Mouse (Mus musculus) lung, postnatal 10 days (tissue): ENCODE measurements around the gene Fos.

ENCODE experiments used
- DNase-seq: peaks from one replicate; pipeline ENCODE4 v3.0.0; 2021

Gene Fos

DNA sequence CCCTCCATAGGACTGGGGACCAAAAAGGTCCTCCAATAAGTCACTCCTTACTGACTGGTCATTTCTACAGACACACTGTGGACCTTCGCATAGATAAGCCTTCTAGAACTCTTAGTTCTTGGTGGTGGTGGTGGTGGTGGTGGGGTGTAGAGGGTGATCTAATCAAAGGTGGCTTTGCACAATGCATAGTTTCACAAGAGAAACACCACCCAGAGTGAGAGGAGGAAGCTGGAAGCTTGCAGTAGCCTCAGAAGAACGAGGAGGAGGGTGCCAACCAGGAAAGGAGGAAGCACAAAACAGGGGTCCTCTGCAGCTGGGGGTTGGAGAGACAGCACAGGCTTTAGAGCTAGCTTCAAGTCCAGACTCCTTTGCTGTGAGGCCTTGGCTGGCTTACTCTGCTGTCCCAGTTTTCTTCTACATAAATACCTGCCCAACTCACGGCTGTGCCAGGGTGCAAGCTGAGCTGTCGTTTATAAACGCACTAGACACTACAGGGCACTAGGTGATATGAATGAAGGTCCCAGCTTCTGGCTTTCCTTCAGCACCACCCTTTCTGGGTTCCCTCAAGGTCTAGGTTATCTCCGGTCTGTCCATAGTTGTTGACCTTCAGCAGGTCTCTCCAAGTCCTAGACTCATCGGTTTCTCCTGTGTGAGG, 15.7 kb downstream of the Fos start:
- no peak for DNase-seq

DNA sequence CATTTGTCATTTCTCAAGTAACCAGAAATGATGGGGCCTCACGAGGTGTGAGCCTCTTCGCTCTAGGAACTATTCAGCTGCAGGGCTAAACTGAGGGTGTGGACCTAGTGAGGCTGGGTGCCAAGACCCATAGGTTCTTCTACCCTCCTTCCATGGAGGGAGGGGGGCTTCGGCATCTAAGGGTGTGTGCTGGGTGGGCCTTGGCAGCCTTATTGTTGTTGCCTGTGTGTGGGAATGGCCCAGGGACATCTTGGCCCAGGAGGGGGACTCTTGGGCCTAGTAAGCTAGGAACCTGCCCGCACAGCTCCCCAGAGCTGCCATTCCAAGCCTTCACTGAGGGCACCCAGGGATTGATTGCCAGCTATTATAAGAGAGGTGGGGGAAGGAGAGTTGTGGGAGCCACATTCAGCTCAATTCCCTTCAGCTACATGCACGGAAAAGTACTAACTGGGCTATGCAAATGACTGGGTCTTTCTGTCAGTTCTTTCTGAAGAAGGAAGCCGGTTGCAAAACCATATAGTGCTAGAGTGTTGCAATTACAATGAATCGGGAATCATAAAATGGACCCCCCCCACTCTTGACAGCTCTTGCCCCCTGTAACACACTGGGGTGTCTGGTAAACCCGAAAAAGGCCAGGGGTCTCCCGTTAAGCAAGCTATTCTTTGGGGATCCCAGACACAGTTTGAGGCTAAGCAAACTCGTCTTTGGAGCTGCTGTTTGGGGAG, 16.6 kb downstream of the Fos start:
- no peak for DNase-seq

GRCm38 (mm10) chr12:85490991-85491390, 17.3 kb downstream of the Fos start:
- DNase-seq, result no peak

GRCm38 (mm10) chr12:85492084-85492645, 18.5 kb downstream of the Fos start:
- peak; percentile 81 for DNase-seq

DNA sequence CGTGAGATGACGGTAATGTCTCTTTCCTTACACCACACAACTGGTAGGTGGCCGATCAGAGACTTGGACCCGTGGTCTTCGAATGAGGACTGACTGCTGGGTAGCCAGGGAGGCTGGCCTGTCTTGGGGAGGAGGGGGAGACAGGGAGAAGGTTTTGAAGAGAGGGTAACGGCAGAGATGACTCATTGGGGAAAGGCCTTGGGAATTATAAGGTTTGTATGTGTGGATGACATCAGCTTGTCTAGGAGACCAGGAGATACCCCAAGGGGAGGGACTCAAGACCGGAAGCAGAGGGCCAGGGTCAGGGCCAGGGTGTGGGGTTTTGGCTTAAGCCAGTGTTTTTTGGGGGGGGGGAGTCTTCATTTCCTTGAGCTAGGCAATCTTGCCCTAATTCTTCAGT, 22.6 kb downstream of the Fos start:
- DNase-seq, result no peak

DNA sequence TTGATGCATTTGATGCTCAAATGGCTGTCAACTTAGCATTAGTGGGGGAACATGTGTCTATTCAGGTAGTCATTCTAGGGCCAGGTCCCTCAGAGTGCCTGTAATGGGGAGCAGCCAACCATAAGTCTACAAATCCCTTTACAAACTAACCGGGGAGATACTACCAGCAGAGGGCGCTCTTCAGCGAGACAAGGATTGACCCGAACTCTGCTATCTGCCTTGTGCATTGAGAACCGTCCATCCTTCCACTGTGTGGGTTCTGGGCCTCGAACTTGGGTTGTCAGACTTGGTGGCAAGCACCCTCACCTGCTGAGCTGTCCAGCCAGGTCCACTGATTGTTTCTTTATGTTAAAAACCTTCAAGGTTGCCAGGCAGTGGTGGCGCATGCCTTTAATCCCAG, 23.1 kb downstream of the Fos start:
- DNase-seq, result peak; percentile 81

DNA sequence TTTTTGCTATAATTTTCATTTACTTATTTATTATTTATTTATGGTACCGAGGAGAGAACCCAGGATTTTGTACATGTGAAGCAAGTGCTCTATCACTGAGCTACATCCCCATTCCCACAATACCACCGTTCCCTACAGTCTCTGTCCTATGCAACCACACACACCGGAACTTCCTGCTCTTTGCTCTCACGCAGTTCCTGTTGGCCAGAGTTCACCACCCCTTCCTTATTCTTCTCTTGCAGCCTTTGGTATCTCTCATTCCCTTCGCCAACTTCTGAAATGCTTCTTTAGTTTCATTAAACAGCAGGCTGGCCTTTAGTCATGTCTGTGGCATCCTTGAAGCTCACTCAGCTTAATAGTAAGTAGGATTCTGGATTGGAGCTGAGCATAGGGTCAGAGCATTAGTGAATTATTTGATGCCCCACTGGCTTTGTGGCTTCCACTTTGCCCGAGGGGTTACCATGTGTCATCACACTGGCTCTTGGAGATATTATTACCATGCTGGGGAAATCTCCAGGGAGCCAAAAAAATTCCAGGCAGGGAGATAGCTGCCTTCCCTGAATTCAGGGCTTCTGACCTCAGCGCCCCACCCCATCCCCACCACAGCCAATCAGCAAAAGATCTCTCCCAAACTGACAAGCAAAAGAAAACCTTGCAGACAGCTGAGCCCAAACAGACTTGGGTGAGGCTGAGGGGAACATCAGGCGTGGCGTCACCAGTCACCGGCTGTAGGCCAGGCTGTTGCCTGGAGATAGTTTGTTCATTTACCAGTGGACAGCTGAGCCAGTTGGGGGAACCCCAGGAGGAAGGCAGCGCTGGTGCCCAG, 23.8 kb downstream of the Fos start:
- peak; percentile 71 for DNase-seq

DNA sequence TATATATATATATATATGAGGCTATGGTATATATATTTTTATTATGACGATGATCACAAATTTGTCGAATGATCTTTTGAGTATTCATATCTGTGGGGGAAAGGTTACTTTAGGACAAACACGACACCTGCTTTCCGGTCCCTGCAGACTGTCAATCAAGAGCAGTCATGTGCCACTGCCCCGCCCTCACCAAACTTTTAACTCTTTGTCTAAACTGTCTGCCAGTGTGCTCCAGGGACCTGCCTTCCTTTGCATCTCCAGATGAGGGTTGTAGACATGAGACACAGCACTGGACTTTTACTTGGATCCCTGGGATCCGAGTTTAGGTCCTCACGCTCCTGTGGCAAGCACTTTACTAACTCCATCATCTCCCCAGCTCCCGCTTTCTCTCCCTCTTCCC, 25.3 kb downstream of the Fos start:
- DNase-seq, result no peak

DNA sequence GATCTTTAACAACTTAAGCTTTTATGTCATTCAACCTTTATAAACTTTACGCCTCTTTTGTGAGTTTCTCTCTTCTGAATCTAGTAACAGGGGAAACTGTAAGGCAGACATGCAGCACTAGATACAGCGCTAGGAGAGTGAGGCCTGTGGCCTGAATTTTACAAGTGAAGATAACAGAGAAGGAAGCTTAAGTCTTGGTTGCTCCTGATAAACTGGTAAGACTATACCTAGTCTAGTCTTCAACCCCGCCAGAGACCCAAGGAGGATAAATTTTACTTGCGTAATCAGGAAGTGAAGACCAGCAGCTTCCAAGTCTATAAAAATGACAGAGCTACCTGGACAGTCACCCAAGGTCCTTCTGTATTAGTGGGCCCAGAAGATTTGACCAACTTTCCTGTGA, 29.0 kb downstream of the Fos start:
- DNase-seq, result no peak

DNA sequence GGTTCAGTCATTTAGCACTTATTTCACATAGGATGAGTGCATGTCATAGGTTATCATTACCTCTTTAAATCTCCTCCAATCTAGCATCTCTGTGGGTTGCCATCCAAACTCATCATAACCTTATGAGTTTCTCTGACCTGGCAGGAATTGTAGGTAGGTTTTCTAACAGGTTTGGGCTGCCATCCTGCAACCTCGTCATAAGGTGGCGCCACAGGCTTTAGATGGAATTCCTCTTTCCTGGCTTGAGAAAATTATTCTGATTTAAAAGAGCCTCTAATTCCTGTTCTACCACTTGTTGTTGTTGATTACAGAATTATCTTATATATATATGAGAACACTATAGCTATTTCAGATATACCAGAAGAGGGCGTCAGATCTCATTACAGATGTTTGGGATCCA, 34.5 kb downstream of the Fos start:
- peak; percentile 64 for DNase-seq

GRCm38 (mm10) chr12:85510013-85510412, 36.3 kb downstream of the Fos start:
- DNase-seq, result no peak

DNA sequence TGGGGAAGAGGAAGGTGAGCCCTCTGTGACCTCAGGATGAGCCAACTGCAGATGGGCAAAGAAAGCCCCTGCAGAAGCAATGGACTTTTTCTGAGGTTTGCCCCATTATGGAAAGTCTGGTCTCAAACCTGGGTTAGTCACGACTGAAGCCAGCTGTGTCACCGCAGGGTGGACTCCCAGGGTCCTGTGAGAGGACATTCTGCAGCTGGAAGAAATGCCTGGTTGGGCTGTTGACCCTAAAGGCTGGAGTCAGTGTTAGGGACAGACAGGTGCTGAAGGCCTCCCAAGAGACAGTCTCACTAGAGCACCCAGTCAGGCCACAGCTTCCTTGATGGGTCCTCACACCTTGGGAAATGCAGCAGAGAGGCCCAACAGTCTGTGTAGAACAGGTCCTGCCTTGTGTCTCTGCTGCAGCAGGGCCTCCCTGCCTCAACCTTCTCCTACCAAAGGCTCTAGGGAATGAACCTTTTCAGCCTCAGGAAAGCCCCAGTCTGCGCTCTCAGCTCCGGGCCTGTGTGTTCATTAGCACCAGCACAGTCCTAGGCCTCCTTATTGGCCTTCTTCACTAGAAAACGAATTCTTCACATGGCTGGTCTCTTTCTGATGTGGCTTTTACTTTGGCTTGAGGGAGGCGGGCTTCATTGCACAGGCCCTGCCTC, 40.2 kb downstream of the Fos start:
- no peak for DNase-seq

- DNase-seq, result no peak
These were observed 41.3 kb downstream of the Fos start for GRCm38 (mm10) chr12:85514958-85515357.

GRCm38 (mm10) chr12:85515865-85516264, 42.2 kb downstream of the Fos start:
- DNase-seq, result no peak

DNA sequence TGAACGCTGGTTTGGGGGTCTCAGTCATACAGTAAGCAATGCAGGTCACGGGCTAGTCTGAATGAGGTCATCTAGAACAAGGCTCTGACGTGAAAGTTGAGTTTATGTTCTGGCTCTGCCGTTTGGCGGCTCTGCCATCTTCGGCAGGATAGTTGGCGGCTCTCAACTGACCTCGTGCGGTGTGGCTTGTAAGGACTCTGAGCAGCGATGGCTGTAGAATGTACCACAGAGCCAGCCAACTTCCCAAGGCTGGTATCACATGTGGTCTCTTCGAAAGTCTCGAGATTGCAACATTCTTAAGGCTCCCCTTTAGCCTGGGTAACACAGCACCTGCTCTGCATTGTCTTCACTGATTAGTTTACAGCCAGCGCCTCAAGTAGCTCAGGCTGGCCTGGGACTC, 43.6 kb downstream of the Fos start:
- no peak for DNase-seq

GRCm38 (mm10) chr12:85518009-85518408, 44.3 kb downstream of the Fos start:
- no peak for DNase-seq

GRCm38 (mm10) chr12:85519553-85519952, 45.9 kb downstream of the Fos start:
- DNase-seq, result no peak

DNA sequence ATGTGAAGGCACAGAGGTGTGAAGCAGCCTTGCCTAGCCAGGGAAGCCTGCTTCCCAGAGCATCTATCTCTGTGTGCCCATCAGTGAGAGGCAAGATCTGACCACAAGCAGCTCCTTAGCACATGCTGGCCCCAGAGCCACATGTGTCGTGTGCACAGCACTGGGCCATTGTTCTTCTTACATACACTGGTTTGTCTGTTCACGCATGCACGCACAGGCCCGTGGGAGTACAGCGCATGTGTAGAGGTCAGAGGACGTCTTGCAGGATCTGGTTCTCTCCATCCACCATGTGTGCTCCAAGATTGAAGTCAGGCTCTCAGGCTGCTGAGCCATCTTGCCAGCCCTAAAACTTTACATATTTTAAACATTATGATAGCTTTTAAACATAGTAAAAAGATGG, 47.4 kb downstream of the Fos start:
- no peak for DNase-seq

GRCm38 (mm10) chr12:85521673-85522072, 48.0 kb downstream of the Fos start:
- DNase-seq, result peak; percentile 32

GRCm38 (mm10) chr12:85522631-85523388, 49.1 kb downstream of the Fos start:
- DNase-seq, result peak; percentile 70

DNA sequence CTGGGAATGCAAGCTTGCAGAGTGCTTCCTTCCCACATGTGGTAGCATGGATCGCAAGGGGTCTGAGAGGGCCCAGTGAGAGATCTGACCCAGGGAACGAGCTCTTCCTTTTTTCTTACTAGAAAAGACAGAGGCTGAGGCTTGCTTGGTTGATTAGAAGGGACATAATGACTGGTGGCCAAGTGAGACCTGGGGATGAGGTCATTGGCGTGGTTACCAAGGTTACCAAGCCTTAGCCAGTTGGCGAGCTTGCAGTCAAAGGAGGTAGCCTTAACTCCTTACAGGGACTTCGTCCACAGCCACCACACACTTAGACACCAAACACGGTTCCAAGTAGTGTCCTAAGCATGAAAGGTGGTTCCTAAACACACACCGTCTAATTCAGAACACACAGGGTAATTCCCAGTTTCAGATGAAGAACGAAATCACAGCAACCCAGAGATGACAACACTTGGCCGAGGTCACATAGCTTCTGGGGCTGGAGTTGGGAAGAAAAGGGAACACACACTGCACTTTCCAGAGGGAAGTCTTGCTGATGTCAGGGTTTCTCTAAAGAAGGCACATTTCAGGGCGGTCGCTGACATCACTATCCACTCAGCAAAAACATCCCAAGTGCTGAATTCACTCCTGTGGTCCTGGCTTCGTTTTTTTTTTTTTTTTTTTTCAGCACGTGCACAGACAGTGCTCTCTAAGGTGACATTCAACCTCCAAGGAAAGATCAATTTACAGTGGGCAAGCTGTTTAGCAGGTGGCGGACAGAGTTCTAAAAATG, 49.9 kb downstream of the Fos start:
- no peak for DNase-seq
